Mouse (Mus musculus): ENCODE results near the gene Ddx19b.

GRCm38 (mm10) chr8:111062893-111063292 is 31.3 kb upstream of the Ddx19b start:
- no peak for TF ChIP-seq CTCF (IDR thresholded peaks at IDR 0.05; ENCODE audit: borderline replicate concordance, extremely low read depth, insufficient read depth, insufficient read length)
- no peak for TF ChIP-seq POLR2A (IDR thresholded peaks at IDR 0.05; ENCODE audit: borderline replicate concordance, extremely low read depth, insufficient read depth, insufficient read length, poor library complexity, severe bottlenecking)

All from brain, embryonic 14.5 days (tissue).